Mouse (Mus musculus): ENCODE results near the gene Nmt1. TPM values are rescaled to one million over a fixed set of nuclear protein-coding genes. Genes with fewer than 3 reads are reported as not detected.

Nmt1 gene
- polyA plus RNA-seq, 2 experiments, result 22.3 to 44.3 TPM

GRCm38 (mm10) chr11:103068884-103069283 lies 40.9 kb downstream of the Nmt1 start:
- peaks cover 29% of the 10 kb centered on the region for H3K36me3 ChIP-seq (replicated peaks; ENCODE audit: control insufficient read depth, insufficient read depth, low read depth)
- no peaks in the 10 kb centered on the region for H3K4me1 ChIP-seq (replicated peaks; ENCODE audit: control insufficient read depth in 2 of 2, insufficient read depth in 2 of 2, low read length in 1 of 2)
- no peaks in the 10 kb centered on the region for H3K27me3 ChIP-seq (ENCODE audit: control insufficient read depth, insufficient read depth, low read length)
- H3K4me3 ChIP-seq (ENCODE audit: insufficient read depth in 1 of 2, low read depth in 2 of 2, low read length in 2 of 2), result no peak overlapping the region
- H3K27ac ChIP-seq, result no peak overlapping the region
- TF ChIP-seq EP300 (IDR thresholded peaks at IDR 0.05; ENCODE audit: low read depth) (no peak), CTCF (IDR thresholded peaks at IDR 0.05; ENCODE audit: low read depth) (no peak)
- no peaks in the 10 kb centered on the region for H3K9me3 ChIP-seq (ENCODE audit: control insufficient read depth, low read length)
- DNase-seq (ENCODE audit: low read depth in 3 of 3, low spot score in 3 of 3) (no peak), ATAC-seq (ENCODE audit: insufficient read depth) (no peak)
- WGBS (ENCODE audit: insufficient replicate concordance), result 90% methylated on average over 11 of the region's 11 CpGs
- H3K4me2 ChIP-seq (ENCODE audit: low read depth), result no peak overlapping the region
- no peak overlapping the region for H3K9ac ChIP-seq (replicated peaks)

GRCm38 (mm10) chr11:103069731-103070130 lies 41.7 kb downstream of the Nmt1 start:
- peaks cover 20% of the 10 kb centered on the region for H3K36me3 ChIP-seq (replicated peaks; ENCODE audit: control insufficient read depth, insufficient read depth, low read depth)
- no peak for TF ChIP-seq EP300 (IDR thresholded peaks at IDR 0.05; ENCODE audit: low read depth)
- TF ChIP-seq CTCF (IDR thresholded peaks at IDR 0.05; ENCODE audit: low read depth), result no peak
- no peak overlapping the region for H3K4me3 ChIP-seq (ENCODE audit: insufficient read depth in 1 of 2, low read depth in 2 of 2, low read length in 2 of 2)
- ATAC-seq (ENCODE audit: insufficient read depth) (no peak), DNase-seq (ENCODE audit: low read depth in 3 of 3, low spot score in 3 of 3) (no peak)
- no peaks in the 10 kb centered on the region for H3K9me3 ChIP-seq (ENCODE audit: control insufficient read depth, low read length)
- H3K4me2 ChIP-seq (ENCODE audit: low read depth), result no peak overlapping the region
- H3K27me3 ChIP-seq (ENCODE audit: control insufficient read depth, insufficient read depth, low read length), result no peaks in the 10 kb centered on the region
- no peak overlapping the region for H3K9ac ChIP-seq (replicated peaks)
- no peak overlapping the region for H3K27ac ChIP-seq
- WGBS (ENCODE audit: insufficient replicate concordance), result 80% methylated on average over 2 of the region's 2 CpGs
- no peaks in the 10 kb centered on the region for H3K4me1 ChIP-seq (replicated peaks; ENCODE audit: control insufficient read depth in 2 of 2, insufficient read depth in 2 of 2, low read length in 1 of 2)

GRCm38 (mm10) chr11:103070322-103070880 lies 42.4 kb downstream of the Nmt1 start:
- H3K9ac ChIP-seq (replicated peaks), result no peak overlapping the region
- ATAC-seq (ENCODE audit: insufficient read depth) (no peak), DNase-seq (ENCODE audit: low read depth in 3 of 3, low spot score in 3 of 3) (no peak)
- TF ChIP-seq CTCF (IDR thresholded peaks at IDR 0.05; ENCODE audit: low read depth) (no peak), EP300 (IDR thresholded peaks at IDR 0.05; ENCODE audit: low read depth) (no peak)
- no peaks in the 10 kb centered on the region for H3K27me3 ChIP-seq (ENCODE audit: control insufficient read depth, insufficient read depth, low read length)
- H3K36me3 ChIP-seq (replicated peaks; ENCODE audit: control insufficient read depth, insufficient read depth, low read depth), result peaks cover 19% of the 10 kb centered on the region
- H3K4me3 ChIP-seq (ENCODE audit: insufficient read depth in 1 of 2, low read depth in 2 of 2, low read length in 2 of 2), result no peak overlapping the region
- H3K4me1 ChIP-seq (replicated peaks; ENCODE audit: control insufficient read depth in 2 of 2, insufficient read depth in 2 of 2, low read length in 1 of 2), result no peaks in the 10 kb centered on the region
- no peak overlapping the region for H3K27ac ChIP-seq
- H3K4me2 ChIP-seq (ENCODE audit: low read depth), result no peak overlapping the region
- WGBS (ENCODE audit: insufficient replicate concordance), result 92% methylated on average over 10 of the region's 10 CpGs
- H3K9me3 ChIP-seq (ENCODE audit: control insufficient read depth, low read length), result no peaks in the 10 kb centered on the region

GRCm38 (mm10) chr11:103073671-103074070 lies 45.7 kb downstream of the Nmt1 start:
- H3K4me1 ChIP-seq (replicated peaks; ENCODE audit: control insufficient read depth in 2 of 2, insufficient read depth in 2 of 2, low read length in 1 of 2), result no peaks in the 10 kb centered on the region
- DNase-seq (ENCODE audit: low read depth in 3 of 3, low spot score in 3 of 3), result no peak
- no peak overlapping the region for H3K4me2 ChIP-seq (ENCODE audit: low read depth)
- H3K9me3 ChIP-seq (ENCODE audit: control insufficient read depth, low read length), result no peaks in the 10 kb centered on the region
- H3K9ac ChIP-seq (replicated peaks), result no peak overlapping the region
- H3K36me3 ChIP-seq (replicated peaks; ENCODE audit: control insufficient read depth, insufficient read depth, low read depth), result peaks cover 3% of the 10 kb centered on the region
- 80% methylated on average over 7 of the region's 7 CpGs for WGBS (ENCODE audit: insufficient replicate concordance)
- no peak overlapping the region for H3K27ac ChIP-seq
- H3K4me3 ChIP-seq (ENCODE audit: insufficient read depth in 1 of 2, low read depth in 2 of 2, low read length in 2 of 2), result no peak overlapping the region
- no peak for ATAC-seq (ENCODE audit: insufficient read depth)
- no peak for TF ChIP-seq CTCF (IDR thresholded peaks at IDR 0.05; ENCODE audit: low read depth)
- no peak for TF ChIP-seq EP300 (IDR thresholded peaks at IDR 0.05; ENCODE audit: low read depth)
- H3K27me3 ChIP-seq (ENCODE audit: control insufficient read depth, insufficient read depth, low read length), result no peaks in the 10 kb centered on the region

- no peak overlapping the region for H3K9ac ChIP-seq (replicated peaks)
- H3K36me3 ChIP-seq (replicated peaks; ENCODE audit: control insufficient read depth, insufficient read depth, low read depth), result peaks cover 2% of the 10 kb centered on the region
- ATAC-seq (ENCODE audit: insufficient read depth) (no peak), DNase-seq (ENCODE audit: low read depth in 3 of 3, low spot score in 3 of 3) (no peak)
- H3K4me1 ChIP-seq (replicated peaks; ENCODE audit: control insufficient read depth in 2 of 2, insufficient read depth in 2 of 2, low read length in 1 of 2), result no peaks in the 10 kb centered on the region
- no peak overlapping the region for H3K27ac ChIP-seq
- H3K4me3 ChIP-seq (ENCODE audit: insufficient read depth in 1 of 2, low read depth in 2 of 2, low read length in 2 of 2), result no peak overlapping the region
- H3K4me2 ChIP-seq (ENCODE audit: low read depth), result no peak overlapping the region
- no peaks in the 10 kb centered on the region for H3K9me3 ChIP-seq (ENCODE audit: control insufficient read depth, low read length)
- TF ChIP-seq EP300 (IDR thresholded peaks at IDR 0.05; ENCODE audit: low read depth), result no peak
- TF ChIP-seq CTCF (IDR thresholded peaks at IDR 0.05; ENCODE audit: low read depth), result no peak
- 57% methylated on average over 10 of the region's 10 CpGs for WGBS (ENCODE audit: insufficient replicate concordance)
- no peaks in the 10 kb centered on the region for H3K27me3 ChIP-seq (ENCODE audit: control insufficient read depth, insufficient read depth, low read length)
These were observed 46.2 kb downstream of the Nmt1 start for GRCm38 (mm10) chr11:103074121-103074650.

All from liver, embryonic 14.5 days (tissue).